Mouse (Mus musculus): Measurements from ENCODE around the gene Lyplal1. TPM values are rescaled to one million over a fixed set of nuclear protein-coding genes. Genes with fewer than 3 reads are reported as not detected.

Lyplal1 gene
- 5.1 and 5.3 TPM in 2 replicates for polyA plus RNA-seq (2012; rRNA removed)

GRCm38 (mm10) chr1:186116701-186117488, at the start of gene Lyplal1:
TSS of gene Lyplal1 (minus strand) at chr1:186117310.
- H3K4me1 ChIP-seq (ENCODE audit: control insufficient read depth, insufficient read depth, low read length): peaks cover 6% of the 10 kb centered on the region
- H3K36me3 ChIP-seq (ENCODE audit: control insufficient read depth, insufficient read depth, low read length): no peaks in the 10 kb centered on the region
- H3K27ac ChIP-seq (ENCODE audit: control insufficient read depth, insufficient read depth, low read depth, low read length): peak within 1 kb of the TSS; percentile 70
- TF ChIP-seq POLR2A (IDR thresholded peaks at IDR 0.05; ENCODE audit: control insufficient read depth, low read depth, low read length) (peak; percentile 91), CTCF (IDR thresholded peaks at IDR 0.05; ENCODE audit: control insufficient read depth, insufficient read depth, insufficient replicate concordance, low read depth, low read length) (no peak)
- H3K4me3 ChIP-seq (ENCODE audit: control insufficient read depth, low read depth, low read length): peak within 1 kb of the TSS; percentile 90
- no peaks in the 10 kb centered on the region for H3K27me3 ChIP-seq (ENCODE audit: control insufficient read depth, insufficient read depth, low read length)

- TF ChIP-seq POLR2A (IDR thresholded peaks at IDR 0.05; ENCODE audit: control insufficient read depth, low read depth, low read length): no peak
- TF ChIP-seq CTCF (IDR thresholded peaks at IDR 0.05; ENCODE audit: control insufficient read depth, insufficient read depth, insufficient replicate concordance, low read depth, low read length): no peak
- no peaks in the 10 kb centered on the region for H3K27me3 ChIP-seq (ENCODE audit: control insufficient read depth, insufficient read depth, low read length)
- no peaks in the 10 kb centered on the region for H3K36me3 ChIP-seq (ENCODE audit: control insufficient read depth, insufficient read depth, low read length)
- no peaks in the 10 kb centered on the region for H3K4me1 ChIP-seq (ENCODE audit: control insufficient read depth, insufficient read depth, low read length)
- H3K4me3 ChIP-seq (ENCODE audit: control insufficient read depth, low read depth, low read length): no peak overlapping the region
- H3K27ac ChIP-seq (ENCODE audit: control insufficient read depth, insufficient read depth, low read depth, low read length): no peak overlapping the region
Measured at GRCm38 (mm10) chr1:186163616-186164015, 46.5 kb upstream of the Lyplal1 start.

GRCm38 (mm10) chr1:186163206-186163605, 46.1 kb upstream of the Lyplal1 start:
- H3K36me3 ChIP-seq (ENCODE audit: control insufficient read depth, insufficient read depth, low read length): no peaks in the 10 kb centered on the region
- no peaks in the 10 kb centered on the region for H3K4me1 ChIP-seq (ENCODE audit: control insufficient read depth, insufficient read depth, low read length)
- no peak overlapping the region for H3K4me3 ChIP-seq (ENCODE audit: control insufficient read depth, low read depth, low read length)
- TF ChIP-seq POLR2A (IDR thresholded peaks at IDR 0.05; ENCODE audit: control insufficient read depth, low read depth, low read length) (no peak), CTCF (IDR thresholded peaks at IDR 0.05; ENCODE audit: control insufficient read depth, insufficient read depth, insufficient replicate concordance, low read depth, low read length) (no peak)
- H3K27ac ChIP-seq (ENCODE audit: control insufficient read depth, insufficient read depth, low read depth, low read length): no peak overlapping the region
- no peaks in the 10 kb centered on the region for H3K27me3 ChIP-seq (ENCODE audit: control insufficient read depth, insufficient read depth, low read length)

GRCm38 (mm10) chr1:186150376-186150775, 33.3 kb upstream of the Lyplal1 start:
- H3K27me3 ChIP-seq (ENCODE audit: control insufficient read depth, insufficient read depth, low read length): no peaks in the 10 kb centered on the region
- H3K36me3 ChIP-seq (ENCODE audit: control insufficient read depth, insufficient read depth, low read length): no peaks in the 10 kb centered on the region
- H3K4me3 ChIP-seq (ENCODE audit: control insufficient read depth, low read depth, low read length): no peak overlapping the region
- no peak overlapping the region for H3K27ac ChIP-seq (ENCODE audit: control insufficient read depth, insufficient read depth, low read depth, low read length)
- H3K4me1 ChIP-seq (ENCODE audit: control insufficient read depth, insufficient read depth, low read length): no peaks in the 10 kb centered on the region
- TF ChIP-seq CTCF (IDR thresholded peaks at IDR 0.05; ENCODE audit: control insufficient read depth, insufficient read depth, insufficient replicate concordance, low read depth, low read length) (no peak), POLR2A (IDR thresholded peaks at IDR 0.05; ENCODE audit: control insufficient read depth, low read depth, low read length) (no peak)

GRCm38 (mm10) chr1:186145444-186145843, 28.3 kb upstream of the Lyplal1 start:
- TF ChIP-seq CTCF (IDR thresholded peaks at IDR 0.05; ENCODE audit: control insufficient read depth, insufficient read depth, insufficient replicate concordance, low read depth, low read length): no peak
- H3K36me3 ChIP-seq (ENCODE audit: control insufficient read depth, insufficient read depth, low read length): no peaks in the 10 kb centered on the region
- H3K27ac ChIP-seq (ENCODE audit: control insufficient read depth, insufficient read depth, low read depth, low read length): no peak overlapping the region
- no peak overlapping the region for H3K4me3 ChIP-seq (ENCODE audit: control insufficient read depth, low read depth, low read length)
- H3K27me3 ChIP-seq (ENCODE audit: control insufficient read depth, insufficient read depth, low read length): no peaks in the 10 kb centered on the region
- no peaks in the 10 kb centered on the region for H3K4me1 ChIP-seq (ENCODE audit: control insufficient read depth, insufficient read depth, low read length)

- Histone ChIP-seq H3K4me3 (ENCODE audit: control insufficient read depth, low read depth, low read length) (no peak overlapping the region), H3K27me3 (ENCODE audit: control insufficient read depth, insufficient read depth, low read length) (no peaks in the 10 kb centered on the region), H3K4me1 (ENCODE audit: control insufficient read depth, insufficient read depth, low read length) (no peaks in the 10 kb centered on the region), H3K27ac (ENCODE audit: control insufficient read depth, insufficient read depth, low read depth, low read length) (no peak overlapping the region), H3K36me3 (ENCODE audit: control insufficient read depth, insufficient read depth, low read length) (no peaks in the 10 kb centered on the region)
- TF ChIP-seq CTCF (IDR thresholded peaks at IDR 0.05; ENCODE audit: control insufficient read depth, insufficient read depth, insufficient replicate concordance, low read depth, low read length): no peak
- TF ChIP-seq POLR2A (IDR thresholded peaks at IDR 0.05; ENCODE audit: control insufficient read depth, low read depth, low read length): no peak
Measured at GRCm38 (mm10) chr1:186140191-186140590, 23.1 kb upstream of the Lyplal1 start.

- Histone ChIP-seq H3K27ac (ENCODE audit: control insufficient read depth, insufficient read depth, low read depth, low read length) (no peak overlapping the region), H3K4me1 (ENCODE audit: control insufficient read depth, insufficient read depth, low read length) (no peaks in the 10 kb centered on the region), H3K27me3 (ENCODE audit: control insufficient read depth, insufficient read depth, low read length) (no peaks in the 10 kb centered on the region), H3K36me3 (ENCODE audit: control insufficient read depth, insufficient read depth, low read length) (no peaks in the 10 kb centered on the region), H3K4me3 (ENCODE audit: control insufficient read depth, low read depth, low read length) (no peak overlapping the region)
- TF ChIP-seq CTCF (IDR thresholded peaks at IDR 0.05; ENCODE audit: control insufficient read depth, insufficient read depth, insufficient replicate concordance, low read depth, low read length) (no peak), POLR2A (IDR thresholded peaks at IDR 0.05; ENCODE audit: control insufficient read depth, low read depth, low read length) (no peak)
Measured at GRCm38 (mm10) chr1:186137873-186138272, 20.8 kb upstream of the Lyplal1 start.
